Mouse (Mus musculus) MEL (cell line): Measurements from ENCODE around the gene Nptx1. TPM values are rescaled to one million over a fixed set of nuclear protein-coding genes. Genes with fewer than 3 reads are reported as not detected.
A peak's percentile ranks its signal among the peaks of the same experiment; 100 is the strongest.

ENCODE experiments used
- DNase-seq: peaks from one replicate; pipeline ENCODE4 v3.0.0; 2011; ENCODE audit warnings: low read depth, low spot score
- H3K27ac ChIP-seq: 2 replicates; pipeline ENCODE4 v1.5.1; 2012; ENCODE audit warnings: low read depth, mild to moderate bottlenecking, control low read depth, low read length, moderate library complexity; ENCODE audit not compliant: control insufficient read depth
- H3K27me3 ChIP-seq, 2 experiments: fragments of 150-350 bp in 1 of 2; sonication (generic) in 1 of 2; 2 replicates each; pipeline ENCODE4 v1.6.1; 2012; ENCODE audit warnings: low read length in 2 of 2, mild to moderate bottlenecking in 2 of 2, improper control_type of control experiment in 1 of 2, moderate library complexity in 1 of 2; ENCODE audit not compliant: insufficient read depth in 2 of 2, control insufficient read depth in 1 of 2
- H3K36me3 ChIP-seq, 2 experiments: 2 replicates each; pipeline ENCODE4 v1.6.1; 2012 to 2014; ENCODE audit warnings: low read length in 2 of 2, improper control_type of control experiment in 1 of 2, inconsistent platforms in 1 of 2, mild to moderate bottlenecking in 1 of 2; ENCODE audit not compliant: insufficient read depth in 2 of 2, control insufficient read depth in 1 of 2
- H3K4me1 ChIP-seq, 2 experiments: fragments of 150-350 bp in 1 of 2; sonication (generic) in 1 of 2; 2 replicates each; pipeline ENCODE4 v1.6.1; 2012; ENCODE audit warnings: low read length in 2 of 2, improper control_type of control experiment in 1 of 2, mild to moderate bottlenecking in 1 of 2; ENCODE audit not compliant: insufficient read depth in 2 of 2, control insufficient read depth in 1 of 2
- H3K4me3 ChIP-seq, 2 experiments: fragments of 150-350 bp in 1 of 2; sonication (generic) in 1 of 2; 2 replicates each; pipeline ENCODE4 v1.5.1; 2012; ENCODE audit warnings: low read depth in 2 of 2, low read length in 2 of 2, mild to moderate bottlenecking in 2 of 2, moderate library complexity in 2 of 2, control low read depth in 1 of 2, improper control_type of control experiment in 1 of 2; ENCODE audit not compliant: control insufficient read depth in 1 of 2, insufficient read depth in 1 of 2
- H3K79me2 ChIP-seq: 2 replicates; pipeline ENCODE4 v1.6.1; 2012; ENCODE audit warnings: mild to moderate bottlenecking, low read length, moderate library complexity; ENCODE audit not compliant: control insufficient read depth, poor library complexity, insufficient read depth
- H3K9ac ChIP-seq: 2 replicates; pipeline ENCODE4 v1.6.1; 2012; ENCODE audit warnings: low read depth, mild to moderate bottlenecking, control low read depth, low read length, moderate library complexity; ENCODE audit not compliant: control insufficient read depth, poor library complexity, severe bottlenecking
- H3K9me3 ChIP-seq: fragments of 150-350 bp; sonication (generic); replicated peaks from 2 replicates; pipeline ENCODE4 v1.6.1; 2012; ENCODE audit warnings: mild to moderate bottlenecking, low read length, improper control_type of control experiment, moderate library complexity; ENCODE audit not compliant: insufficient read depth
- CTCF ChIP-seq, 3 experiments: IDR thresholded peaks in 2 of 3; conservative IDR thresholded peaks in 1 of 3; 2 replicates each; pipeline ENCODE4 v1.5.1; 2011 to 2012; ENCODE audit warnings: low read length in 3 of 3, low read depth in 2 of 3, mild to moderate bottlenecking in 2 of 3, improper control_type of control experiment in 1 of 3, inconsistent platforms in 1 of 3, mixed read lengths in 1 of 3, moderate library complexity in 1 of 3; ENCODE audit not compliant: control insufficient read depth in 1 of 3, insufficient read depth in 1 of 3, poor library complexity in 1 of 3, severe bottlenecking in 1 of 3
- ELF1 ChIP-seq: IDR thresholded peaks from 2 replicates; pipeline ENCODE4 v1.6.1; 2014; ENCODE audit warnings: low read depth, mild to moderate bottlenecking, inconsistent platforms, low read length, improper control_type of control experiment, moderate library complexity
- ETS1 ChIP-seq: IDR thresholded peaks from 2 replicates; pipeline ENCODE4 v1.6.1; 2012; ENCODE audit warnings: low read depth, mild to moderate bottlenecking, inconsistent platforms, low read length, improper control_type of control experiment, moderate library complexity
- JUND ChIP-seq: IDR thresholded peaks from 2 replicates; pipeline ENCODE4 v1.6.1; 2011; ENCODE audit warnings: low read depth, mild to moderate bottlenecking, improper control_type of control experiment, low read length
- MYB ChIP-seq: IDR thresholded peaks from 2 replicates; pipeline ENCODE4 v1.6.1; 2011; ENCODE audit warnings: mild to moderate bottlenecking, low read depth, low read length, improper control_type of control experiment
- NELFE ChIP-seq: IDR thresholded peaks from 2 replicates; pipeline ENCODE4 v1.6.1; 2011; ENCODE audit warnings: low read depth, low read length, improper control_type of control experiment
- TBP ChIP-seq: IDR thresholded peaks from 2 replicates; pipeline ENCODE4 v1.8.0; 2011; ENCODE audit warnings: low read depth, low read length, improper control_type of control experiment
- USF1 ChIP-seq: IDR thresholded peaks from 2 replicates; pipeline ENCODE4 v1.6.1; 2014; ENCODE audit warnings: low read depth, mild to moderate bottlenecking, inconsistent platforms, low read length, improper control_type of control experiment, moderate library complexity
- ZMIZ1 ChIP-seq: IDR thresholded peaks from 2 replicates; pipeline ENCODE4 v1.6.1; 2012; ENCODE audit warnings: low read depth, mild to moderate bottlenecking, inconsistent platforms, low read length, improper control_type of control experiment, moderate library complexity
- polyA plus RNA-seq, 2 experiments: library from polyadenylated mRNA; stranded (reverse) in 1 of 2; unstranded in 1 of 2; fragments of >175 nt in 1 of 2; fragments of >200 nt in 1 of 2; gene quantifications; 2 replicates each; pipeline versions ENCODE4 v1.2.1 to v1.2.4; 2012; ENCODE audit warnings: low replicate concordance in 2 of 2, low read depth in 1 of 2; ENCODE audit not compliant: insufficient read length in 2 of 2, insufficient read depth in 1 of 2, missing spikeins in 1 of 2
- total RNA-seq: library from RNA; depleted of rRNA; stranded (reverse); fragments of 300-350 nt; gene quantifications from 2 replicates; pipeline ENCODE4 v1.2.3, GENCODE M21; 2012

Gene Nptx1
- total and polyA plus RNA-seq, 3 experiments: not detected

GRCm38 (mm10) chr11:119547951-119548591 is 518 bp upstream of the Nptx1 start:
- Histone ChIP-seq H3K4me1 (no peaks in the 10 kb centered on the region), H3K79me2 (no peaks in the 10 kb centered on the region), H3K27ac (no peak overlapping the region), H3K9me3 (no peaks in the 10 kb centered on the region), H3K36me3 (no peaks in the 10 kb centered on the region), H3K27me3 (peaks cover 0 to 1% of the 10 kb centered on the region in 2 experiments; a peak in 1 of 4 replicates), H3K9ac (no peak overlapping the region), H3K4me3 (no peak overlapping the region)
- DNase-seq: no peak
- no peak for TF ChIP-seq CTCF (IDR thresholded peaks at IDR 0.05 in 2 of 3, conservative IDR thresholded peaks at IDR 0.05 in 1 of 3; ENCODE audit: control insufficient read depth in 1 of 3, insufficient read depth in 1 of 3, low read depth in 2 of 3, low read length in 3 of 3, poor library complexity in 1 of 3, severe bottlenecking in 1 of 3)

DNA sequence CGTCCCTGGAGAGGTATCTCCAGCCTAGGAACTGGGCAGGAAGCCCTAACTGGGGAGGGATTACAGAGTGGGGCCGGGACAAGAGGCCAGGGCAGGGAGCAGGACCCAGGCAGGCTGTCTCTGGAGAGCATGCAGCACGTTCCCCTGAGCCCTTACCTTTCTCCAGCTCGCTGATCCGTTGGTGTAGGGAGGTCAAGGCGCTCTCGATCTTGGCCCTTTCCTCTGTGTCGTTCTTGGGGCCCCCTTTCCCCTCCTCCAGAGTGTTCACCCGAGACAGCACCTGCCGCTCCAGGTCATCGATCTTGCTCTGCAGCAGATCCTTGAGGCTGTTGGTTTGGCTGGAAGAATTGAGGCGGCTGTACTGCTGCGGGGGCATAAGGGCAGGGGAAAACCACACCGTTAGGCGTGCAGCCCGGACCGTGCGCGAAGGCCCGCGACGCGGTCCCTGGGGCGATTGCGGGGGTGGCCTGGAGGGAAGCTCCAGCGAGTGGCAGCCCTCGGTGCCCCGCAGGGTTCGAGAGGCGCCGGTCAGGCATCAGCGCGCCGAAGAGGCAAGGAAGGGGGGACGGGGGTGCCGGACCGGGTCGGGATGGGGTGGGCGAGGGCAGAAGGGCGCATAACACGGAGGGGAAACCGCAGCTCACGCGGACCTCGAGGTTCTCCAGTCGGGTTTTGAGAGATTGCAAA is 914 bp downstream of the Nptx1 start:
- no peak for TF ChIP-seq NELFE
- TF ChIP-seq ELF1: no peak
- no peak for TF ChIP-seq MYB
- TF ChIP-seq JUND: no peak
- no peak for TF ChIP-seq ETS1
- no peak for TF ChIP-seq TBP
- TF ChIP-seq USF1: no peak
- H3K4me3 ChIP-seq: no peak overlapping the region
- H3K79me2 ChIP-seq: no peaks in the 10 kb centered on the region
- H3K27me3 ChIP-seq: no peaks in the 10 kb centered on the region
- H3K4me1 ChIP-seq: no peaks in the 10 kb centered on the region
- H3K9ac ChIP-seq: no peak overlapping the region
- no peak overlapping the region for H3K27ac ChIP-seq
- no peaks in the 10 kb centered on the region for H3K9me3 ChIP-seq
- no peak for DNase-seq
- H3K36me3 ChIP-seq: no peaks in the 10 kb centered on the region

- H3K79me2 ChIP-seq: no peaks in the 10 kb centered on the region
- no peak overlapping the region for H3K9ac ChIP-seq
- no peaks in the 10 kb centered on the region for H3K9me3 ChIP-seq
- DNase-seq: no peak
- no peak overlapping the region for H3K4me3 ChIP-seq
- TF ChIP-seq USF1: peak; percentile 68
- no peak for TF ChIP-seq ZMIZ1
- no peaks in the 10 kb centered on the region for H3K4me1 ChIP-seq
- H3K27ac ChIP-seq: no peak overlapping the region
- no peaks in the 10 kb centered on the region for H3K36me3 ChIP-seq
- no peaks in the 10 kb centered on the region for H3K27me3 ChIP-seq
These were observed 1.6 kb downstream of the Nptx1 start for GRCm38 (mm10) chr11:119545741-119546495.
